Mouse (Mus musculus) right cerebral cortex, postnatal 4 days (tissue): Measurements from ENCODE around the gene Galnt16.

Source experiments
- DNase-seq: peaks from one replicate; pipeline ENCODE4 v3.0.0-alpha.2; 2022

The Galnt16 gene

GRCm38 (mm10) chr12:80601597-80602269, 83.7 kb downstream of the Galnt16 start:
- no peak for DNase-seq

GRCm38 (mm10) chr12:80602432-80602831, 84.4 kb downstream of the Galnt16 start:
- no peak for DNase-seq

- DNase-seq = peak; percentile 59
Observed at GRCm38 (mm10) chr12:80603566-80603965, 85.5 kb downstream of the Galnt16 start.

GRCm38 (mm10) chr12:80604218-80604617, 86.1 kb downstream of the Galnt16 start:
- DNase-seq = no peak

GRCm38 (mm10) chr12:80608576-80608975, 90.5 kb downstream of the Galnt16 start:
- no peak for DNase-seq

- no peak for DNase-seq
Observed at GRCm38 (mm10) chr12:80609928-80610327, 91.9 kb downstream of the Galnt16 start.

- DNase-seq = no peak
Observed at GRCm38 (mm10) chr12:80612113-80612791, 94.2 kb downstream of the Galnt16 start.

- no peak for DNase-seq
Observed at GRCm38 (mm10) chr12:80615371-80616257, 97.5 kb downstream of the Galnt16 start.

GRCm38 (mm10) chr12:80620501-80620900, 102.4 kb downstream of the Galnt16 start:
- DNase-seq = no peak

- no peak for DNase-seq
Observed at GRCm38 (mm10) chr12:80631790-80632189, 113.7 kb downstream of the Galnt16 start.

GRCm38 (mm10) chr12:80642725-80643692, 124.9 kb downstream of the Galnt16 start:
- peak; percentile 54 for DNase-seq

GRCm38 (mm10) chr12:80643693-80644505, 125.8 kb downstream of the Galnt16 start, which contains the start of the genes Slc39a9 and Erh:
TSS of gene Slc39a9 (plus strand) at chr12:80643883.
TSS of gene Erh (minus strand) at chr12:80644341.
- DNase-seq = peak; percentile 86

- no peak for DNase-seq
Observed at GRCm38 (mm10) chr12:80644506-80644868, 126.4 kb downstream of the Galnt16 start.

GRCm38 (mm10) chr12:80646377-80646776, 128.3 kb downstream of the Galnt16 start:
- DNase-seq = no peak

GRCm38 (mm10) chr12:80653951-80654658, 136.0 kb downstream of the Galnt16 start:
- no peak for DNase-seq

GRCm38 (mm10) chr12:80654659-80655025, 136.6 kb downstream of the Galnt16 start:
- DNase-seq = no peak

GRCm38 (mm10) chr12:80658661-80659060, 140.6 kb downstream of the Galnt16 start:
- no peak for DNase-seq

- no peak for DNase-seq
Observed at GRCm38 (mm10) chr12:80662322-80662721, 144.2 kb downstream of the Galnt16 start.

- DNase-seq = no peak
Observed at GRCm38 (mm10) chr12:80663935-80664334, 145.9 kb downstream of the Galnt16 start.

- DNase-seq = no peak
Observed at GRCm38 (mm10) chr12:80668391-80668790, 150.3 kb downstream of the Galnt16 start.

- DNase-seq = peak; percentile 53
Observed at GRCm38 (mm10) chr12:80673170-80673569, 155.1 kb downstream of the Galnt16 start.
